Mouse (Mus musculus) olfactory bulb, adult 2 months (tissue): ENCODE measurements around the gene Gm11563.

Source experiments
- CTCF ChIP-seq: fragments of 200-500 bp; IDR thresholded peaks from 2 replicates; pipeline ENCODE4 v1.5.1; 2012; ENCODE audit warnings: low read depth, mild to moderate bottlenecking, low read length, moderate library complexity; ENCODE audit not compliant: insufficient read depth
- POLR2A ChIP-seq: fragments of 200-500 bp; IDR thresholded peaks from 2 replicates; pipeline ENCODE4 v1.6.1; 2012; ENCODE audit warnings: mild to moderate bottlenecking, low read depth, low read length, moderate library complexity; ENCODE audit not compliant: insufficient read depth

GRCm38 (mm10) chr11:99630890-99631289 is 27.9 kb downstream of the Gm11563 start:
- no peak for TF ChIP-seq CTCF
- TF ChIP-seq POLR2A, result no peak
